Mouse (Mus musculus) forebrain, embryonic 11.5 days (tissue): Measurements from ENCODE around the gene Klf2. TPM values are rescaled to one million over a fixed set of nuclear protein-coding genes. Genes with fewer than 3 reads are reported as not detected.

Source experiments
- ATAC-seq: fragments of 200-750 bp; cut with Nextera tagmentation; replicated peaks from 2 replicates; pipeline ENCODE4 v1.8.0; 2017; ENCODE audit warnings: moderate TSS enrichment; ENCODE audit not compliant: low FRiP score
- DNase-seq: peaks from one replicate; pipeline ENCODE4 v3.0.0-alpha.2; 2017; ENCODE audit warnings: low spot score
- H3K27ac ChIP-seq: fragments of 300-500 bp; sonication (generic); 2 replicates; pipeline ENCODE4 v1.5.1; 2014; ENCODE audit warnings: low read depth, low read length
- H3K27me3 ChIP-seq: fragments of 300-500 bp; sonication (generic); 2 replicates; pipeline ENCODE4 v1.6.1; 2014; ENCODE audit warnings: mild to moderate bottlenecking, low read length, mixed read lengths; ENCODE audit not compliant: control insufficient read depth, insufficient read depth
- H3K36me3 ChIP-seq: fragments of 300-500 bp; sonication (generic); 2 replicates; pipeline ENCODE4 v1.6.1; 2014; ENCODE audit warnings: mild to moderate bottlenecking, low read length, moderate library complexity, mixed read lengths; ENCODE audit not compliant: control insufficient read depth, insufficient read depth
- H3K4me1 ChIP-seq: fragments of 300-500 bp; sonication (generic); replicated peaks from 2 replicates; pipeline ENCODE4 v1.6.1; 2014; ENCODE audit warnings: low read length, mixed read lengths; ENCODE audit not compliant: control insufficient read depth, insufficient read depth
- H3K4me2 ChIP-seq: fragments of 300-500 bp; sonication (generic); 2 replicates; pipeline ENCODE4 v1.6.1; 2014; ENCODE audit warnings: low read depth, mild to moderate bottlenecking, low read length, moderate library complexity, mixed read lengths; ENCODE audit not compliant: severe bottlenecking
- H3K4me3 ChIP-seq: fragments of 300-500 bp; sonication (generic); 2 replicates; pipeline ENCODE4 v1.5.1; 2014; ENCODE audit warnings: low read depth, low read length
- H3K9ac ChIP-seq: fragments of 300-500 bp; sonication (generic); 2 replicates; pipeline ENCODE4 v1.6.1; 2014; ENCODE audit warnings: low read length
- H3K9me3 ChIP-seq: fragments of 300-500 bp; sonication (generic); 2 replicates; pipeline ENCODE4 v1.6.1; 2016; ENCODE audit warnings: low read length, mixed read lengths; ENCODE audit not compliant: control insufficient read depth
- WGBS: fragments of 180-500 bp; shearing (Covaris S2); extraction: QIAGEN DNeasy Blood & Tissue Kit; methylation state at CpG from one replicate; pipeline ENCODE4 v1.1.7; 2014; 5-methylcytosine and 5-hydroxymethylcytosine counted together
- polyA plus RNA-seq: library from polyadenylated mRNA; unstranded; fragments of >200 nt; fragmentation: Nextera tagmentation; extraction: Ambion mirVana; gene quantifications from 2 replicates; pipeline ENCODE4 v1.2.1, GENCODE M21; 2014

Gene Klf2
- polyA plus RNA-seq, 1 experiment from 2014 or later, result 4.7 TPM

DNA sequence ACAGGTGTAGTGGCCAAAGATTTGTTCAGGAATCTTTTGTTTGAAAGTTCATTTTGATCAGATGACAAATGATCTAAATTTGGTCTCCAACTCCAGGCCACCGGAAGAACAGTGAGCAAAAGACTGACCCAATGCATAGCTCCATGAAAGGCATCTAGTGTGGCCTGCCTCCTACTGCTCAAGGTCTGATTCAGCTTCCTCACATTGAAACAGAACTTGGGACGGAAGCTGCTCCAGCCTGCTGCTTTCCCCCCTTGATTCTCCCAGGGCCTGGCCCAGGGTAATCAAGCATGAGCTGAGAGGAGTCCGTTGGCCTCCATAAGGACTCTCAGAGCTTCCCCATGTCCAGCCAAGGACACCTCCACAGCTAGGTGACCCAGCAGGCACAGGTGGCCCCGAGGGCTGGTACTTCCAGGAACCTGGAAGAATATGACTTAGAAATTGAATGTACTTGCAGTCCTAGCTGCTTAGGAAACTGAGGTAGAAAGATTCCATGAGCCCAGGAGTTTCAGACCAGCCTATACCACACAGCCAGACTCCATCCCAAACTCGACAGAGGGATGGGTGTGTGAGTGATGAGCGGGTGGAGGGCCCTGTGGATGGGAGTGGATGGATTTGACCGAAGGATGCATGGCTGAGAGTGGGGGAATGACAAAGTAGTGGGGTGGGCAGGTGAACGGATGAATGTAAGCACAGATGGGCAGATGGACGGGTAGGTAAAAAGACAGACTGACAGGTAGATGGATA lies 18.0 kb upstream of the Klf2 start:
- H3K9ac ChIP-seq, result no peak overlapping the region
- no peaks in the 10 kb centered on the region for H3K4me1 ChIP-seq
- no peak overlapping the region for H3K27ac ChIP-seq
- H3K4me2 ChIP-seq, result no peak overlapping the region
- DNase-seq, result no peak
- ATAC-seq, result no peak
- WGBS, result 86% methylated on average over 9 of the region's 9 CpGs
- no peaks in the 10 kb centered on the region for H3K27me3 ChIP-seq
- H3K36me3 ChIP-seq, result no peaks in the 10 kb centered on the region
- no peaks in the 10 kb centered on the region for H3K9me3 ChIP-seq
- H3K4me3 ChIP-seq, result no peak overlapping the region

- Histone ChIP-seq H3K9ac (no peak overlapping the region), H3K4me3 (no peak overlapping the region), H3K4me1 (no peaks in the 10 kb centered on the region), H3K4me2 (no peak overlapping the region), H3K27me3 (no peaks in the 10 kb centered on the region), H3K27ac (no peak overlapping the region), H3K9me3 (no peaks in the 10 kb centered on the region), H3K36me3 (no peaks in the 10 kb centered on the region)
- WGBS, result 82% methylated on average over 5 of the region's 5 CpGs
- ATAC-seq, result no peak
- no peak for DNase-seq
Measured at GRCm38 (mm10) chr8:72301497-72301896, 17.3 kb upstream of the Klf2 start.

- 75% methylated on average over 8 of the region's 8 CpGs for WGBS
- Histone ChIP-seq H3K27ac (no peak overlapping the region), H3K9ac (no peak overlapping the region), H3K4me1 (no peaks in the 10 kb centered on the region), H3K4me3 (no peak overlapping the region), H3K36me3 (no peaks in the 10 kb centered on the region), H3K27me3 (no peaks in the 10 kb centered on the region), H3K4me2 (no peak overlapping the region), H3K9me3 (no peaks in the 10 kb centered on the region)
- DNase-seq (no peak), ATAC-seq (no peak)
Measured at GRCm38 (mm10) chr8:72302986-72303612, 15.7 kb upstream of the Klf2 start.

DNA sequence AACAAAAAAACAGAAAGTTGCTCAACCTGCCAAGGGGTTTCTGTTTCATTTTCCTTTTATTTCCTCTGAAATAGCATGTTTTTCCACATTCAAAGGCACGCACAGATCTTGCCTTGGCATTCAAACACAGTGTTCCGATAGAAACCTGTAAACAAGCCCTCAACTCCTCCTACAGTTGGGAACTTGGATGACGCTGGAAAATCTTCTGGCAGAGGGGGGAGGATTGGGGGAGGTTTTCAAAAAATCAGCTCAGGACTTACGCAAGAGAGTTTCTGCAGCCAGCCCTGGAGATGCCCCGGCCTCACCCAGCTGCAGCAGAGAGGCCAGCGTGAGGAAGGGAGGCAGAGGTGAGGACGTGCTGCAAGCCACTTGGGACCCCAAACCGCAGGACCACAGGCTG lies 15.2 kb upstream of the Klf2 start:
- Histone ChIP-seq H3K27ac (no peak overlapping the region), H3K9me3 (no peaks in the 10 kb centered on the region), H3K36me3 (no peaks in the 10 kb centered on the region), H3K9ac (no peak overlapping the region), H3K4me2 (no peak overlapping the region), H3K4me1 (no peaks in the 10 kb centered on the region), H3K4me3 (no peak overlapping the region), H3K27me3 (no peaks in the 10 kb centered on the region)
- ATAC-seq (no peak), DNase-seq (no peak)
- WGBS, result 73% methylated on average over 8 of the region's 8 CpGs

DNA sequence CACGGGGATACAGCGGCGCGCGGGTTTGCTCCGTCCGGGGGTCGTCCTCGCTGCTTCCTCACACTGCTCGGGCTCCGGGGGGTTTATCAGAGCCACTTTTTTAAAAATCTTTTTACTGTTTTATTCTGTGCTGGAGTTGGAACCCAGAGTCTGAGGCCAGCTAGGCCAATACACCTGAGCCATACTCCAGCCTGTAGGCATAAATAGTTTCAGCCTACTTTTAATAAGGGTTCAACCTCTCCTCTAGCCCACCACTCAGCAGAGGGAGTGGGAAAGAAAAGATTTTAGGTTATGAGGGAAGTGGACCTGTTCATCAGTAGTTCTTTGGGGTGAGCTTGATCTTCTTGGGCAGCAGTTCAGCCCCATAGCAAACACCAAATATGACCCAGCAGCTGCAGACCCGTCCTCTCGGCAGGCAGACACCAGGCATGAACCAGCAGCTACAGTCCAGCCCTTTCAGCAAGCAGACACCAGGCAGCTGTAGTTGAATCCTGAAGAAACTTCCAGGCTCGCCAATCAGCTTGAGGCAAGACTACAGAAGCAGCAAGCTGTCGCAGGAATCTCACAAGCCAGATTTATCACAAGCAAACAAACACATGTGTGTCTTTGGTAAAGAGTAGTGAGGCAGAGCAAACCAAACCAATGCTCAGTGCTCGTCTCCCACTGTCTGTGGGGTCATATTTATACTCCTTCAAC lies 13.5 kb upstream of the Klf2 start, which contains the start of gene Gm10282:
TSS of gene Gm10282 (minus strand) at position 51 of the 696 bp plus-strand sequence.
- DNase-seq, result no peak
- H3K9me3 ChIP-seq, result no peaks in the 10 kb centered on the region
- ATAC-seq, result no peak
- H3K4me3 ChIP-seq, result no peak within 1 kb of the TSS
- H3K27ac ChIP-seq, result no peak within 1 kb of the TSS
- 76% methylated on average over 15 of the region's 16 CpGs for WGBS
- H3K4me2 ChIP-seq, result no peak within 1 kb of the TSS
- H3K9ac ChIP-seq, result no peak within 1 kb of the TSS
- H3K27me3 ChIP-seq, result no peaks in the 10 kb centered on the region
- H3K36me3 ChIP-seq, result no peaks in the 10 kb centered on the region
- no peaks in the 10 kb centered on the region for H3K4me1 ChIP-seq

DNA sequence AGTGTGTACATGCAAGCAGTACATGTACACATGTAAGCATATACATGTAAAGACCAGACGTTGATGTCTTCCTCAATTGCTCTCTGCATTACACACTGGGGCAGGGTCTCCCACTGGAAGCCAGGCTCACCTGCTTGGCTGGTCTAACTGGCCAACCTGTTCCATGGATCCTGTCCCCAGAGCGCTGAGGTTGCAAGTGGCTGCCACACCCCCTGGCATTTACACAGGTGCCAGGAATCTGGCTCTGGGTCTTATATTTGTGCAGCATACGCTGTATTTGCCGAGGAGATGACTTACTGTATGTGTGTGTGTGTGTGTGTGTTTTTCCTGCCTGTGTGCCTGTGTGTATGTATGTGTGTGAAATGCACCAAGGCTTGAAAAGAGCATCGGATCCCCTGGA lies 11.9 kb upstream of the Klf2 start:
- H3K36me3 ChIP-seq, result no peaks in the 10 kb centered on the region
- H3K4me1 ChIP-seq, result no peaks in the 10 kb centered on the region
- no peak overlapping the region for H3K4me3 ChIP-seq
- no peak overlapping the region for H3K27ac ChIP-seq
- H3K9me3 ChIP-seq, result no peaks in the 10 kb centered on the region
- no peak for ATAC-seq
- H3K9ac ChIP-seq, result no peak overlapping the region
- no peak for DNase-seq
- WGBS, result 96% methylated on average over 5 of the region's 5 CpGs
- H3K27me3 ChIP-seq, result no peaks in the 10 kb centered on the region
- no peak overlapping the region for H3K4me2 ChIP-seq

DNA sequence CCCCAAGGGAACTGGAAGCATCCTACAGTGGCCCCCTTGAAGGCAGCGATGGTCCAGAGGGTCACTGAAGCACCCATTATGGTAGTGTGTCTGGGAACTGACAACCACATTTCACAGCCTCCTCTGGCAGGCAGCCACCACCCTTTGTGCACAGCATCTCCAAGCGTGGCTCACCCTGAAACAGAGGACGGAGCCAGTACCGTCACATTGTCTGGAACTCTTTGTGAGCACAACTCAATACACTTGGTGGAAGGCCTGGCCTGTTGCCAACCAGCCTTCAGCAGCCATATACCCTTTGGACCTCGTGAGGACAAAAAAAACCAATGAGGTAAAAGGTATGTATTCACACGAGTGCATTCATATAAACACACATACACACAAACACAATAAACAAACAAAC lies 10.6 kb upstream of the Klf2 start:
- Histone ChIP-seq H3K9ac (no peak overlapping the region), H3K4me3 (no peak overlapping the region), H3K4me2 (no peak overlapping the region), H3K36me3 (no peaks in the 10 kb centered on the region), H3K27me3 (no peaks in the 10 kb centered on the region), H3K9me3 (no peaks in the 10 kb centered on the region), H3K27ac (no peak overlapping the region), H3K4me1 (no peaks in the 10 kb centered on the region)
- DNase-seq (no peak), ATAC-seq (no peak)
- WGBS, result 74% methylated on average over 6 of the region's 6 CpGs

DNA sequence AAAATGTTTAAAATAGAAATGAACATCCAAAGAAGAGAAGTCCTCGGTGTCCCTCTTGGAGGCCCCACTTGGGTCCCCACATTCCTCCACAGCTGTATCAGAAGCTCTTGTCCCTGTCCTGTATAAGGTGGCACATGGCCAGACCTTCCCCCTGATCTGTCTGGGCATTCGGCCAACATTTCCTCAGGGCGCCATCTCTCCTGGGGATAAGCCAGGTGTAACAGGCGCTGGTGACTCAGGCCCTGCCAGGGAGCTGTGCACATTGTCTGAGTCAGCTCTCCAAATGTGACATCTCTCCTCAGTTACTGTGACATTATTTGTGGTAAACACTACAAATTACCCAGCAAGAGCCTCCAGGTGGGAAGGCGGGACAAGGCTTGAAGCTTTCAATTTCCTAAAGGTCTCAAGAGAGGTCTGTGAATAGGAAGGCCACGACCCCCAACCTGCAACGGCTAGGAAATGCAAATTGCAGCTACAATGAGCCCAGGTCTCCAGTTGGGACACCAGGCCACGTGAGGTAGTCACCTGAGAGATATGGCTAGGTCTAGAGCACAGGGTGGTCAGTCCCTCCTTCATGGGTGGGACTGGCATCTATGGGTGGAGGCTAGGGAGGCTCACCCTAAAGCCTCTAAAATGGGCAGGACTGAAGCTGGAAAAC lies 7.9 kb upstream of the Klf2 start:
- ATAC-seq (no peak), DNase-seq (no peak)
- WGBS, result 57% methylated on average over 8 of the region's 8 CpGs
- H3K9ac ChIP-seq, result no peak overlapping the region
- no peaks in the 10 kb centered on the region for H3K36me3 ChIP-seq
- H3K27me3 ChIP-seq, result no peaks in the 10 kb centered on the region
- no peak overlapping the region for H3K27ac ChIP-seq
- no peak overlapping the region for H3K4me2 ChIP-seq
- H3K9me3 ChIP-seq, result no peaks in the 10 kb centered on the region
- no peaks in the 10 kb centered on the region for H3K4me1 ChIP-seq
- no peak overlapping the region for H3K4me3 ChIP-seq
